Mouse (Mus musculus): ENCODE measurements at regions not wholly inside any gene's neighbourhood (a gene's known extent, or its start where the extent isn't known, plus 50 kb on each side); places are given as distances from the start of the nearest gene placed in this dataset.

DNA sequence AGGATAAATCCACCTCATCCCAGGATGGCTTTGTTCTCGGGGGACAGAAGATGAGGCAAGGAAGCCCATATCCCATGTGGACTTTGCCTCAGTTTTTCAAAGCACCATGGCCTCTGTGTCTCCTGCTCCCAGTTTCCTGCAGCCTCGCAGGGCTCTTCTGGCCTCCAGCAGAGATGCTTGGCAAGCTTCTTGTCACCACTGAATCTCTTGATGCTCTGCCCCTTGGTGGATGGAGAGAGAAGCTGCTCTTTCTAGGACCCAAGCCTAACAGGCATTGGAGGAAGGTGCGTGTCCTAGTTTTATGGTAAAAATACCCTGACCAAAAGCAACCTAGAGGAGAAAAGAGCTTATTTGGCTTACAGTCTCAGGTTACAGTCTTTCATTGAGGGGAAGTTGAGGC is 97.1 kb upstream of the Trpm1 start:
- H3K36me3 ChIP-seq (ENCODE audit: control insufficient read depth, insufficient read depth, low read length) = no peaks in the 10 kb centered on the region
- H3K27me3 ChIP-seq (ENCODE audit: control insufficient read depth, insufficient read depth, low read length) = no peaks in the 10 kb centered on the region
- DNase-seq = no peak
- peaks cover 30% of the 10 kb centered on the region for H3K4me1 ChIP-seq (replicated peaks; ENCODE audit: control insufficient read depth, insufficient read depth, low read length)
- TF ChIP-seq CTCF (IDR thresholded peaks at IDR 0.05; ENCODE audit: borderline replicate concordance, control insufficient read depth, extremely low read depth, insufficient read depth, low read length, poor library complexity) (no peak), POLR2A (IDR thresholded peaks at IDR 0.05; ENCODE audit: control insufficient read depth, extremely low read depth, insufficient read depth, low read length, poor library complexity) (no peak)
- no peak overlapping the region for H3K27ac ChIP-seq (ENCODE audit: control insufficient read depth, insufficient read depth, low read length)
- H3K4me3 ChIP-seq (ENCODE audit: control insufficient read depth, insufficient read depth, low read length) = no peak overlapping the region
- 88% methylated on average over 3 of the region's 3 CpGs for WGBS

DNA sequence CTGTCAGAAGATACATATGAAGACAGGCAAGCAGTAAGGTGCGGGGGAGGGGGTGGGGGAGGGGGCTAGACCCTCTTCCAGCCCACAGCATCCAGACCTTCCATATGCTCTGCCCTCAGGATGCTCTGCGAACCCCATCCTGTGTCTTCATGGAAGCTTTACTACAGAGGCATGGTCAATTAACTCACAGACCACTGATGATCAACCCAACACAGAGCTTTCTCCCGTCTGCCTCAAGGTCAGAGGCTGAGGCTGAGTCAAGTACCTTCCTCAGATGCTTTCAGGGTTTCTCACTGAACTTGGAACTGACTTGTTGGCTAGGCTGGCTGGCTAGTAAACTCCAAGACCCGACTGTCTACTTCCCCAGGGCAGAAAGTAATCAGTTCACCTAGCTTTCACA is 98.6 kb upstream of the Trpm1 start:
- DNase-seq = no peak
- H3K36me3 ChIP-seq (ENCODE audit: control insufficient read depth, insufficient read depth, low read length) = no peaks in the 10 kb centered on the region
- WGBS = 80% methylated on average over 4 of the region's 4 CpGs
- H3K27ac ChIP-seq (ENCODE audit: control insufficient read depth, insufficient read depth, low read length) = no peak overlapping the region
- H3K4me1 ChIP-seq (replicated peaks; ENCODE audit: control insufficient read depth, insufficient read depth, low read length) = peaks cover 30% of the 10 kb centered on the region
- H3K27me3 ChIP-seq (ENCODE audit: control insufficient read depth, insufficient read depth, low read length) = no peaks in the 10 kb centered on the region
- H3K4me3 ChIP-seq (ENCODE audit: control insufficient read depth, insufficient read depth, low read length) = no peak overlapping the region
- no peak for TF ChIP-seq CTCF (IDR thresholded peaks at IDR 0.05; ENCODE audit: borderline replicate concordance, control insufficient read depth, extremely low read depth, insufficient read depth, low read length, poor library complexity)
- TF ChIP-seq POLR2A (IDR thresholded peaks at IDR 0.05; ENCODE audit: control insufficient read depth, extremely low read depth, insufficient read depth, low read length, poor library complexity) = no peak

DNA sequence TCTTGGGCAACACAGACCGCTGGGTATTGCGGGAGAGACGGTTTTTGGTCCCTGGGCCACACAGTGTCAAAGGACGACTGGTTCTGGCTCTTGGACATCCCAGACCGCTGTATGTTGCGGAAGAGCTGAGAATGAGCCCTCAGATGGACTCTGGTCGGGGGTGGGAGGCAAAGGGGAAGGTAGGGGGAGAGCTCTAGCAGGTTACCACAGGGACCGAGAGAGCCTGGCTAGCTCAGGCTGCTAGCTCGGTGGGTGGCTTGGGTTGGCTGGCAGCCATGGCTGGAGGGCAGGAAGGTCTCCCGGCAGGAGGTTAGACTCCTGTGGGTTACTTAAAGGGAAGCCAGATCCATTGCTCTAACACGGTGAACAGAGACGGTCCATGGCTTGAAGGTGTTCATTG is 99.9 kb upstream of the Trpm1 start:
- Histone ChIP-seq H3K4me1 (replicated peaks; ENCODE audit: control insufficient read depth, insufficient read depth, low read length) (peaks cover 33% of the 10 kb centered on the region), H3K4me3 (ENCODE audit: control insufficient read depth, insufficient read depth, low read length) (no peak overlapping the region), H3K27me3 (ENCODE audit: control insufficient read depth, insufficient read depth, low read length) (no peaks in the 10 kb centered on the region), H3K27ac (ENCODE audit: control insufficient read depth, insufficient read depth, low read length) (no peak overlapping the region), H3K36me3 (ENCODE audit: control insufficient read depth, insufficient read depth, low read length) (no peaks in the 10 kb centered on the region)
- TF ChIP-seq CTCF (IDR thresholded peaks at IDR 0.05; ENCODE audit: borderline replicate concordance, control insufficient read depth, extremely low read depth, insufficient read depth, low read length, poor library complexity) (no peak), POLR2A (IDR thresholded peaks at IDR 0.05; ENCODE audit: control insufficient read depth, extremely low read depth, insufficient read depth, low read length, poor library complexity) (no peak)
- DNase-seq = no peak
- 83% methylated on average over 12 of the region's 12 CpGs for WGBS

- Histone ChIP-seq H3K4me1 (replicated peaks; ENCODE audit: control insufficient read depth, insufficient read depth, low read length) (peaks cover 31% of the 10 kb centered on the region), H3K27ac (ENCODE audit: control insufficient read depth, insufficient read depth, low read length) (no peak overlapping the region), H3K4me3 (ENCODE audit: control insufficient read depth, insufficient read depth, low read length) (no peak overlapping the region), H3K36me3 (ENCODE audit: control insufficient read depth, insufficient read depth, low read length) (no peaks in the 10 kb centered on the region), H3K27me3 (ENCODE audit: control insufficient read depth, insufficient read depth, low read length) (no peaks in the 10 kb centered on the region)
- DNase-seq = no peak
- TF ChIP-seq POLR2A (IDR thresholded peaks at IDR 0.05; ENCODE audit: control insufficient read depth, extremely low read depth, insufficient read depth, low read length, poor library complexity) (no peak), CTCF (IDR thresholded peaks at IDR 0.05; ENCODE audit: borderline replicate concordance, control insufficient read depth, extremely low read depth, insufficient read depth, low read length, poor library complexity) (no peak)
- 94% methylated on average over 9 of the region's 9 CpGs for WGBS
Observed at GRCm38 (mm10) chr7:64052400-64052799, 101.2 kb upstream of the Trpm1 start.

DNA sequence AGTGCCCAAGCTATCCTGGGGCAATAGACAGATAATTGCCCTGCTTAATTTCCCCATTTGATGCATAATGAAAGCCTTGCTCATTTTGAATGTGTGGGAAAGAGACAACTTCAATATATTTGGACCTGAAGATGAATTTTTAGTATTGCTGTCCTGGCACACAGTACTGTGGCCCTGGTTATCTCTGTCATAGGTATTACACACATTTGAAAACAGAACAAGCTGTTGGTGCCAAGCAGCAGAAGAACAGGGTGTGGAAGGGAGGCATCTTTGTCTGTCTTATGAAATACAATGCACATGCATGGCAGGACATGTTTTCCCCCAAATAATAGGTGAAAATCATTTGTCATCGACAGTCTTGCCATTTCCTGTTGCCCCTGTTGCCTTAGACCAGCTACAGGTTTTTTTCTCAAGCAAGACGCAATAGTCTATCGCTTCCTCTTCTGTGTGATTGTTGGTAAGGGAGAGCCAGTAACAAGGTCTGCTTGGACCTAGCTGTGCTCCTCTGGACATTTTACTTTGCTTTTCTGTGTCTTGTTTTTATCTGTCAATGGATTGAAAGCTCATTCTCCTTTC is 102.7 kb upstream of the Trpm1 start:
- H3K27me3 ChIP-seq (ENCODE audit: control insufficient read depth, insufficient read depth, low read length) = no peaks in the 10 kb centered on the region
- 59% methylated on average over 3 of the region's 3 CpGs for WGBS
- H3K4me3 ChIP-seq (ENCODE audit: control insufficient read depth, insufficient read depth, low read length) = no peak overlapping the region
- H3K4me1 ChIP-seq (replicated peaks; ENCODE audit: control insufficient read depth, insufficient read depth, low read length) = peaks cover 29% of the 10 kb centered on the region
- DNase-seq = no peak
- no peak for TF ChIP-seq POLR2A (IDR thresholded peaks at IDR 0.05; ENCODE audit: control insufficient read depth, extremely low read depth, insufficient read depth, low read length, poor library complexity)
- TF ChIP-seq CTCF (IDR thresholded peaks at IDR 0.05; ENCODE audit: borderline replicate concordance, control insufficient read depth, extremely low read depth, insufficient read depth, low read length, poor library complexity) = no peak
- H3K27ac ChIP-seq (ENCODE audit: control insufficient read depth, insufficient read depth, low read length) = no peak overlapping the region
- H3K36me3 ChIP-seq (ENCODE audit: control insufficient read depth, insufficient read depth, low read length) = no peaks in the 10 kb centered on the region

DNA sequence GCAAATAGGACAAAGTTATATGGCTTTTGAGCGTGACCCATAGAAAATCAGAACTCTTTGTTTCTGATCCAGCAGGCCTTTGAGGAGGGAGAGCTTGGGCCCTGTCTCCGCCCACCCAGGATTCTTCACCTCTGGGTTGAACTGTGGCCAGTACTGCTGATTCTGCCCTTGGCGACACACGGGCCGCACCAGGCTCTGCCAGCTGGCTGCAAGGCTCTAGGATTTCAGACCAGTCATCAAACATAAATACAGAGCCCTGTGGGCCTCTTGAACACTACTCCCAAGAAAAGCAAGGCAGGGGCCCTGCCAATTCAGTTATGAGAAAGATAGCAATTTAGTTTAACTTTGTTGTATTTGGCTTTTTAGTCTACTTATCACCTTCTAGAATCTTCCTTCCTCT is 103.4 kb upstream of the Trpm1 start:
- DNase-seq = no peak
- TF ChIP-seq POLR2A (IDR thresholded peaks at IDR 0.05; ENCODE audit: control insufficient read depth, extremely low read depth, insufficient read depth, low read length, poor library complexity) = no peak
- no peak for TF ChIP-seq CTCF (IDR thresholded peaks at IDR 0.05; ENCODE audit: borderline replicate concordance, control insufficient read depth, extremely low read depth, insufficient read depth, low read length, poor library complexity)

More for the DNA sequence above, 103.4 kb upstream of the Trpm1 start:
- no peak overlapping the region for H3K4me3 ChIP-seq (ENCODE audit: control insufficient read depth, insufficient read depth, low read length)
- H3K36me3 ChIP-seq (ENCODE audit: control insufficient read depth, insufficient read depth, low read length) = no peaks in the 10 kb centered on the region
- peaks cover 29% of the 10 kb centered on the region for H3K4me1 ChIP-seq (replicated peaks; ENCODE audit: control insufficient read depth, insufficient read depth, low read length)
- no peaks in the 10 kb centered on the region for H3K27me3 ChIP-seq (ENCODE audit: control insufficient read depth, insufficient read depth, low read length)
- H3K27ac ChIP-seq (ENCODE audit: control insufficient read depth, insufficient read depth, low read length) = no peak overlapping the region
- WGBS = 86% methylated on average over 5 of the region's 5 CpGs
